In the genomic region with DNA sequence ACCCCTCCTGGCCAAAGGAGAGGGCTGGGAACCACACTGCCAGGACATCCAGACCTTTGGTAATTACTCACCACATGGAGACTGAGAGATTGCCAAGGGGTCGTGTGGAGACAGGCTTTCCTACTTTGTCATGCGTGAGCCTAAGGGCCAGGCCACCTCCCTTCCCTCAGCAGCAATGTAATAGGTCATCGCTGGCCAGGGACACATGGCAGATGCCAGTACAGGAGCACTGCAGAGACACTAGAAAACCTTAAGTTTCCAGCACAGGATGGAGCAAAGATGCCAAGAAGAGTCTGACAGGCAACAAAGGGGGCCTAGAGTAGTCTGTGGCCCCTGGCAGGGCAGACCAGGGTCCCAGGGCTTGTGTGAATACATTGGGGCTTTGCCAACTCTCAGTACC, we compare ENCODE assay signal across 26 mouse cellular contexts.
DNase-seq lines count a peak whose midpoint lies in the region; ATAC-seq lines count a peak whose summit lies in the region.
"Had no signal": no experiment of that assay in that cellular context is flagged by ENCODE, and none has a peak within 500 bp of the region (broad histone marks: within the 10 kb centered on the region; RNA-seq: fewer than 3 reads in every experiment).

No protein-coding gene starts in this region.

- WGBS in forebrain, embryonic 10.5 days = 77% methylated on average over 3 of the region's 3 CpGs

- DNase-seq in brain, adult 2 months (ENCODE audit: low read depth, low spot score) = peak; percentile 80
- peak; percentile 50 for DNase-seq in cerebellum, adult 8-10 months
- peak; percentile 76 to 79 for DNase-seq in cerebellum, postnatal 25 days
- no peak for DNase-seq in urinary bladder, postnatal 14 days (ENCODE audit: low spot score)
- no peak for DNase-seq in forebrain, embryonic 10.5 days (ENCODE audit: extremely low spot score, low spot score)
- DNase-seq: adrenal gland, adult 2 months; B cell, adult 2 months; gastrocnemius, adult 2 months; gastrocnemius, postnatal 36 days; heart, adult 2 months; heart, postnatal 10 days; kidney, adult 18-20 months; kidney, postnatal 25 days; liver, postnatal 0 days; thymus, adult 2 months; thymus, postnatal 4 days had no signal

- H3K27ac ChIP-seq in forebrain, embryonic 10.5 days = no peak overlapping the region
- H3K27ac ChIP-seq: embryonic facial prominence, embryonic 13.5 days; gastrocnemius, adult 2 months; heart, adult 2 months; heart, embryonic 13.5 days; hindbrain, embryonic 15.5 days; kidney, embryonic 15.5 days; left cerebral cortex, adult 2 months; liver, embryonic 12.5 days; macrophage; midbrain, embryonic 13.5 days had no signal

- no peaks in the 10 kb centered on the region for H3K9me3 ChIP-seq in forebrain, embryonic 10.5 days
- H3K9me3 ChIP-seq: embryonic facial prominence, embryonic 13.5 days; heart, embryonic 13.5 days; hindbrain, embryonic 15.5 days; kidney, embryonic 15.5 days; liver, embryonic 12.5 days; midbrain, embryonic 13.5 days had no signal

- peaks cover 17% of the 10 kb centered on the region for H3K4me1 ChIP-seq in forebrain, embryonic 10.5 days
- H3K4me1 ChIP-seq: heart, embryonic 13.5 days; liver, embryonic 12.5 days had no signal

- no peak overlapping the region for H3K4me3 ChIP-seq in forebrain, embryonic 10.5 days
- H3K4me3 ChIP-seq: embryonic facial prominence, embryonic 13.5 days; gastrocnemius, adult 2 months; heart, adult 2 months; heart, embryonic 13.5 days; hindbrain, embryonic 15.5 days; kidney, embryonic 15.5 days; left cerebral cortex, adult 2 months; liver, embryonic 12.5 days; midbrain, embryonic 13.5 days had no signal

- H3K36me3 ChIP-seq in forebrain, embryonic 10.5 days (replicated peaks) = no peaks in the 10 kb centered on the region
- H3K36me3 ChIP-seq: embryonic facial prominence, embryonic 13.5 days; heart, embryonic 13.5 days; hindbrain, embryonic 15.5 days; kidney, embryonic 15.5 days; liver, embryonic 12.5 days; midbrain, embryonic 13.5 days had no signal

- no peaks in the 10 kb centered on the region; the same call in 1 of the 2 replicates for H3K27me3 ChIP-seq in forebrain, embryonic 10.5 days (ENCODE audit: poor library complexity, severe bottlenecking)
- H3K27me3 ChIP-seq: embryonic facial prominence, embryonic 13.5 days; heart, embryonic 13.5 days; hindbrain, embryonic 15.5 days; liver, embryonic 12.5 days had no signal

- peak; percentile 43 for ATAC-seq in cerebellum, adult (ENCODE audit: insufficient number of reproducible peaks, low FRiP score, low TSS enrichment)
- ATAC-seq: forebrain, embryonic 16.5 days; liver, embryonic 12.5 days; liver, postnatal 0 days; midbrain, embryonic 13.5 days had no signal

Comparison
In these comparisons a context has a peak if more than half of its experiments do, and no peak if none do; other contexts are left out.
1. DNase-seq: peak in brain, adult 2 months (single experiment), cerebellum, adult 8-10 months (single experiment) and cerebellum, postnatal 25 days (2 of 2); none in urinary bladder, postnatal 14 days (single experiment) and forebrain, embryonic 10.5 days (single experiment).